Mouse (Mus musculus) c-Kit-positive CD71-positive TER-119-positive erythroid progenitor cells, embryonic 14.5 days (primary cell): ENCODE results near the gene Gtf2i.

ENCODE experiments used
- DNase-seq: peaks from one replicate; pipeline ENCODE4 v3.0.0-alpha.2; 2013; ENCODE audit warnings: low spot score

The Gtf2i gene

GRCm38 (mm10) chr5:134241831-134242230 lies 72.7 kb downstream of the Gtf2i start:
- no peak for DNase-seq

GRCm38 (mm10) chr5:134237936-134238760 lies 76.4 kb downstream of the Gtf2i start:
- no peak for DNase-seq

GRCm38 (mm10) chr5:134237508-134237907 lies 77.1 kb downstream of the Gtf2i start:
- DNase-seq, result no peak

- no peak for DNase-seq
Observed at GRCm38 (mm10) chr5:134236796-134237195, 77.8 kb downstream of the Gtf2i start.

- no peak for DNase-seq
Observed at GRCm38 (mm10) chr5:134236241-134236640, 78.3 kb downstream of the Gtf2i start.

GRCm38 (mm10) chr5:134235111-134235510 lies 79.4 kb downstream of the Gtf2i start:
- DNase-seq, result no peak

- DNase-seq, result no peak
Observed at GRCm38 (mm10) chr5:134234205-134234604, 80.4 kb downstream of the Gtf2i start.

GRCm38 (mm10) chr5:134233244-134233651 lies 81.3 kb downstream of the Gtf2i start:
- DNase-seq, result no peak

- DNase-seq, result no peak
Observed at GRCm38 (mm10) chr5:134232568-134232967, 82.0 kb downstream of the Gtf2i start.

- DNase-seq, result peak; percentile 48
Observed at GRCm38 (mm10) chr5:134232111-134232510, 82.4 kb downstream of the Gtf2i start.

GRCm38 (mm10) chr5:134231376-134231775 lies 83.2 kb downstream of the Gtf2i start:
- no peak for DNase-seq

GRCm38 (mm10) chr5:134229391-134229790 lies 85.2 kb downstream of the Gtf2i start, which contains the start of gene Ncf1:
Ncf1 (minus strand) TSS chr5:134229625.
- DNase-seq, result no peak

- no peak for DNase-seq
Observed at GRCm38 (mm10) chr5:134228249-134228638, 86.3 kb downstream of the Gtf2i start.

GRCm38 (mm10) chr5:134227574-134228248 lies 86.8 kb downstream of the Gtf2i start:
- DNase-seq, result peak; percentile 29

GRCm38 (mm10) chr5:134226946-134227345 lies 87.6 kb downstream of the Gtf2i start:
- DNase-seq, result no peak

- DNase-seq, result no peak
Observed at GRCm38 (mm10) chr5:134225110-134225901, 89.3 kb downstream of the Gtf2i start.

- DNase-seq, result no peak
Observed at GRCm38 (mm10) chr5:134221708-134222150, 92.8 kb downstream of the Gtf2i start.

- no peak for DNase-seq
Observed at GRCm38 (mm10) chr5:134221278-134221677, 93.3 kb downstream of the Gtf2i start.

- DNase-seq, result no peak
Observed at GRCm38 (mm10) chr5:134217900-134218299, 96.7 kb downstream of the Gtf2i start.

GRCm38 (mm10) chr5:134214021-134214806 lies 100.3 kb downstream of the Gtf2i start:
- no peak for DNase-seq

GRCm38 (mm10) chr5:134209931-134210554 lies 104.5 kb downstream of the Gtf2i start:
- no peak for DNase-seq
